Mouse (Mus musculus) liver, embryonic 16.5 days (tissue): Measurements from ENCODE around the gene E130309D02Rik. TPM values are rescaled to one million over a fixed set of nuclear protein-coding genes. Genes with fewer than 3 reads are reported as not detected.

Source experiments
- ATAC-seq: fragments of 200-750 bp; cut with Nextera tagmentation; 2 replicates; pipeline ENCODE4 v1.8.0; 2017; ENCODE audit warnings: low read depth, mild to moderate bottlenecking, moderate number of reproducible peaks, moderate library complexity
- H3K27ac ChIP-seq: fragments of 300-500 bp; sonication (generic); 2 replicates; pipeline ENCODE4 v1.5.1; 2014; ENCODE audit warnings: mild to moderate bottlenecking, low read length
- H3K27me3 ChIP-seq: fragments of 300-500 bp; sonication (generic); 2 replicates; pipeline ENCODE4 v1.6.1; 2014; ENCODE audit warnings: low read depth, low read length, mixed read lengths; ENCODE audit not compliant: control insufficient read depth, insufficient read depth
- H3K36me3 ChIP-seq: fragments of 300-500 bp; sonication (generic); 2 replicates; pipeline ENCODE4 v1.6.1; 2014; ENCODE audit warnings: mild to moderate bottlenecking; ENCODE audit not compliant: control insufficient read depth, insufficient read depth
- H3K4me1 ChIP-seq: fragments of 300-500 bp; sonication (generic); 2 replicates; pipeline ENCODE4 v1.6.1; 2014; ENCODE audit warnings: low read depth, low read length, mixed read lengths; ENCODE audit not compliant: control insufficient read depth
- H3K4me2 ChIP-seq: fragments of 300-500 bp; sonication (generic); 2 replicates; pipeline ENCODE4 v1.6.1; 2014; ENCODE audit warnings: low read depth, low read length, mixed read lengths
- H3K4me3 ChIP-seq: fragments of 300-500 bp; sonication (generic); 2 replicates; pipeline ENCODE4 v1.5.1; 2014; ENCODE audit warnings: low read depth, mild to moderate bottlenecking, low read length
- H3K9ac ChIP-seq: fragments of 300-500 bp; sonication (generic); 2 replicates; pipeline ENCODE4 v1.6.1; 2014; ENCODE audit warnings: low read depth, low read length
- H3K9me3 ChIP-seq: fragments of 300-500 bp; sonication (generic); replicated peaks from 2 replicates; pipeline ENCODE4 v1.6.1; 2016; ENCODE audit warnings: low read length; ENCODE audit not compliant: control insufficient read depth
- WGBS: fragments of 180-500 bp; shearing (Covaris S2); extraction: QIAGEN DNeasy Blood & Tissue Kit; methylation state at CpG from one replicate; pipeline ENCODE4 v1.1.7; 2014; ENCODE audit not compliant: insufficient replicate concordance; 5-methylcytosine and 5-hydroxymethylcytosine counted together
- polyA plus RNA-seq: library from polyadenylated mRNA; unstranded; fragments of >200 nt; fragmentation: Nextera tagmentation; extraction: Ambion mirVana; gene quantifications from 2 replicates; pipeline ENCODE4 v1.2.1, GENCODE M21; 2015

E130309D02Rik gene
- polyA plus RNA-seq, 1 experiment from 2014 or later: 16.6 TPM

DNA sequence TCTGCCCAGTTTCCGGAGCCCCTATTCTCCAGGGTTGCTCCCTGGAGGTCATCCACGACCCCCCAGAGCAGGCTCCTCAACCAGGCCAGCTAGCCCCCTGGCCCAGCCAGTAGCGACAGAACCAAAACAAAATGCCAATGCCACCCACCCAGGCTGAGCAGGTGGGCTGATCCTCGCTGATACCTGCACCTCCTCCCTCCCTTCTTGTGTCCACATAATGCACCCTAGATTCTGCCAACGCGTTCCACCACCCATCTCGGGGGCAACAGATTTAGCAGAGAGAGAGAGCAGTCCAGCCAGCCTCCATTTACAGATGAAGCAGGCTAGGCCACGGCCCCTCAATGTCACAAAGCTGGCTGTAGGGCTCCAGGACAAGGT, 46.2 kb downstream of the E130309D02Rik start:
- H3K4me2 ChIP-seq: peak overlapping the region; percentile 80
- H3K27ac ChIP-seq: no peak overlapping the region
- peaks cover 3% of the 10 kb centered on the region; the same call in 1 of the 2 replicates for H3K27me3 ChIP-seq
- WGBS: 30% methylated on average over 8 of the region's 8 CpGs
- no peak for ATAC-seq
- H3K36me3 ChIP-seq: no peaks in the 10 kb centered on the region
- H3K4me1 ChIP-seq: no peaks in the 10 kb centered on the region; the same call in none of the 2 replicates
- peak overlapping the region; percentile 73 for H3K4me3 ChIP-seq
- H3K9ac ChIP-seq: no peak overlapping the region
- H3K9me3 ChIP-seq: no peaks in the 10 kb centered on the region

DNA sequence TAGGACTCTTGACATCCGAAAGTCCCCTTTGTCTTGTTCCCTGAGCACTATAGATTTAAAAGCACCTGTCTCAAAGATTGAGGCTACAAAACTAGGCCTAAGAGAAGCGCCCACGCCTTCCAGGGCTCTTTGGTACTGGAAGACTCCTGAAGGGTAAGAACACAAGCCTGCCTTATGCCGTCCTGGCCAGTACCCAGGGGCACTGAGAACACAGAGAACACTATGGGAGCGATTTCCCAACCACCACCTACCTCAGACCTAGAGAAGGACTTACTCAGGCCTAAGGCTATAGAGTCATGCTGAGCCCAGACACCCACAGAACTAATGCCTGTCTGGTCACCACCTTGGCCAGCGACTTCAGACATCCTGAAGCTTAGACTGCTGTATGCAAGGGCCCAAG, 48.4 kb downstream of the E130309D02Rik start:
- Histone ChIP-seq H3K4me3 (no peak overlapping the region), H3K27me3 (peaks cover 3% of the 10 kb centered on the region; the same call in 1 of the 2 replicates), H3K9ac (no peak overlapping the region), H3K9me3 (no peaks in the 10 kb centered on the region), H3K36me3 (no peaks in the 10 kb centered on the region), H3K4me2 (no peak overlapping the region), H3K4me1 (no peaks in the 10 kb centered on the region; the same call in none of the 2 replicates), H3K27ac (no peak overlapping the region)
- ATAC-seq: no peak
- 56% methylated on average over 6 of the region's 6 CpGs for WGBS

DNA sequence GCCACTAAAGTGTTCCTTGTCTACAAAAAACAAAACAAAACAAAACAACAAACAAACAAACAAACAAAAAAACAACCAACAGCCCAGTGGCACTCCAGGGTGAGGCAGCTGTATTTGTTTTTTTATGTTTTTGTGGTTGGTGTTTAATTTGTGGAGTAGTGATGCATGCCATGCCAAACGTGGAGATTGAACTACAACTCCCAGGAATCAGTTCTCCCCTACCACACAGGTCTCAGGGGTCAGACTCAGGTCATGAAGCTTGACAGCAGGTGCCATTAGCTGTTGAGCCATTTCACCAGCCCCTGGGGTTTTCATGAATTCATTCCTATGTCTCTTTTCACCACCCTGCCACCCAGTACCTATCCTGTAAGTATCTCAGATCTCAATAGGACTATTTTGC, 49.8 kb downstream of the E130309D02Rik start:
- no peak overlapping the region for H3K4me3 ChIP-seq
- H3K9me3 ChIP-seq: no peaks in the 10 kb centered on the region
- no peak for ATAC-seq
- H3K36me3 ChIP-seq: no peaks in the 10 kb centered on the region
- H3K9ac ChIP-seq: no peak overlapping the region
- H3K27me3 ChIP-seq: peaks cover 3% of the 10 kb centered on the region; the same call in 1 of the 2 replicates
- 27% methylated on average over 1 of the region's 1 CpGs for WGBS
- H3K4me2 ChIP-seq: no peak overlapping the region
- H3K4me1 ChIP-seq: no peaks in the 10 kb centered on the region; the same call in none of the 2 replicates
- H3K27ac ChIP-seq: no peak overlapping the region

DNA sequence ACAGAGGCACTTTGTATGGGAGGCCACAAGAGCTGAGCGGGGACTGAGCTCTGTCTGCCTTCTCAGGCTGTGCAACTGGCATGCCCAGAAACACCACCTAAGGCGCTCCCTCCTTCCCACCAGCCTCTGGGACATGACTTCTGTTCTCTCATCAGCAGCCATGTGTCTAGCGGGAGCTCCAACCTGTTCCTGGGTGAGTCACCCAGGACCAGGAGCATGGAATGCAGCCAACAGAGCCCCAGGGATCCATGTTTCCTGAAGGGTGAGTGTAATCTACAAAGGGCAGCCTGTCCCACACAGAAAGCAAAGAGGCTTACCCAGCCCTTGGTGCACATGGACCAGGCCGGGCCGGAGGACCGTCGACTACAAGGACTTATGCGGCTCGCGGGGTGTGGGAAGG, 50.5 kb downstream of the E130309D02Rik start:
- 80% methylated on average over 10 of the region's 10 CpGs for WGBS
- no peak overlapping the region for H3K4me3 ChIP-seq
- no peaks in the 10 kb centered on the region for H3K9me3 ChIP-seq
- no peak for ATAC-seq
- H3K27ac ChIP-seq: no peak overlapping the region
- peaks cover 3% of the 10 kb centered on the region; the same call in 1 of the 2 replicates for H3K27me3 ChIP-seq
- no peak overlapping the region for H3K4me2 ChIP-seq
- H3K4me1 ChIP-seq: no peaks in the 10 kb centered on the region; the same call in none of the 2 replicates
- no peak overlapping the region for H3K9ac ChIP-seq
- H3K36me3 ChIP-seq: no peaks in the 10 kb centered on the region

DNA sequence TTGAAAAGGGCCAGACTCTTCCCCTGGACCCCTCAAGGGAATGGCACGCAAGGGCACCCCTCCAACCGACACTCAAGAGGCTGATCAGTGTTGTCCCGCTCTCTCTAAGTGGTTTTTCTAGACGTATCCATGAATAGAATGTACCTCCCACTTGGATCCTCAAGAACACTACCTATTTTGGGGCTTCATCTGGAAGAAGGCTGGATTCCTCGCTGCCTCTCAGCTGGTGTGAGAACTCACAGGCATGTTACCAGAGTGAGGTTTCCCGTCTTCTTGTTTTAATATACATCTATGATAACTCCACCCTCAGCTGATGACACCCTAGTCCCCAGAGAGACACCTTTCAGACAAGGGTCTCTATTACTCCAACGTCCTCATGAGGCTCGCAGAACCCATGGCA, 53.5 kb downstream of the E130309D02Rik start:
- Histone ChIP-seq H3K9me3 (no peaks in the 10 kb centered on the region), H3K4me3 (no peak overlapping the region), H3K4me2 (no peak overlapping the region), H3K36me3 (no peaks in the 10 kb centered on the region), H3K4me1 (no peaks in the 10 kb centered on the region), H3K27ac (no peak overlapping the region), H3K9ac (no peak overlapping the region), H3K27me3 (peaks cover 7% of the 10 kb centered on the region)
- 71% methylated on average over 8 of the region's 8 CpGs for WGBS
- no peak for ATAC-seq

DNA sequence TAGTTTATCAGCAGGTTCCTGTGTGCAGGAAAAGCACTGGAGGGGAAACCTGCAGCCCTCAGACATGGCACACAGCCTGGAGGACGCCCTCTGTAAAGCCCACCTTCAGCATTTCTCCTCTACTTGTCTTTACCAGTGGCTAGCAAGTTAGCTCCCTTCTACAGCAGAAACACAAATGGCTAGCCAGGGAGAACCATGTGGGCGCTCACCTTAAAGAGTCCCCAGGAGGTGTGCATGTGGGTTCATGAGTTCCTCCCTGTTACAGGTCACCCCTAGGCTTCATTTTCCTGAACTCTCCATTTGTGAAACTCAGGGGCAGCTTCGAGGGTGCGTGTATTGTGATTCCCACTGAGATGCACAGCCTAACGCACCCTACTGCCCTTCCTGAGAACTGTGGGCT, 59.4 kb downstream of the E130309D02Rik start:
- no peak overlapping the region for H3K4me2 ChIP-seq
- no peaks in the 10 kb centered on the region for H3K36me3 ChIP-seq
- no peak overlapping the region for H3K9ac ChIP-seq
- peaks cover 65% of the 10 kb centered on the region for H3K27me3 ChIP-seq
- 60% methylated on average over 5 of the region's 5 CpGs for WGBS
- no peak for ATAC-seq
- no peak overlapping the region for H3K27ac ChIP-seq
- H3K4me1 ChIP-seq: peaks cover 8% of the 10 kb centered on the region
- H3K9me3 ChIP-seq: no peaks in the 10 kb centered on the region
- H3K4me3 ChIP-seq: no peak overlapping the region

DNA sequence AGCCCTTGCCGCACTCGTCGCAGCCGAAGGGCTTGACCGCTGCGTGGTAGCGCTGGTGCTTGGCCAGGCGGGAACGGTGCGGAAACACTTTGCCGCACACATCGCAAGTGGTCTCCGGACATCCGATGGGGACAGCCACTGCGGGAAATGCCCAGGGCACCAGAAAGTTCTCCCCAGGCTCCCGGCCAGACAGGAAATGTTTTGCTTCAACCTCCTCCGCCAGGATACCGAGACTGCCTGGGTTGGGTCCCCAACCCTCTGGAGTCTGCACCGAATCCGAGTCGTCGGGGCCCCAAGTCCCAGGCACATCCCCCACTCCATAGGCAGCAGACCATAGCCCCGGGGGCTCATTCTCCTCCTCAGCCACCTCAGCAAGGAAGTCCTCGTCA, 60.0 kb downstream of the E130309D02Rik start:
- Histone ChIP-seq H3K9me3 (no peaks in the 10 kb centered on the region), H3K4me1 (peaks cover 8% of the 10 kb centered on the region), H3K4me3 (no peak overlapping the region), H3K27ac (no peak overlapping the region), H3K9ac (no peak overlapping the region), H3K36me3 (no peaks in the 10 kb centered on the region), H3K4me2 (no peak overlapping the region), H3K27me3 (peaks cover 65% of the 10 kb centered on the region)
- 11% methylated on average over 24 of the region's 24 CpGs for WGBS
- ATAC-seq: no peak

DNA sequence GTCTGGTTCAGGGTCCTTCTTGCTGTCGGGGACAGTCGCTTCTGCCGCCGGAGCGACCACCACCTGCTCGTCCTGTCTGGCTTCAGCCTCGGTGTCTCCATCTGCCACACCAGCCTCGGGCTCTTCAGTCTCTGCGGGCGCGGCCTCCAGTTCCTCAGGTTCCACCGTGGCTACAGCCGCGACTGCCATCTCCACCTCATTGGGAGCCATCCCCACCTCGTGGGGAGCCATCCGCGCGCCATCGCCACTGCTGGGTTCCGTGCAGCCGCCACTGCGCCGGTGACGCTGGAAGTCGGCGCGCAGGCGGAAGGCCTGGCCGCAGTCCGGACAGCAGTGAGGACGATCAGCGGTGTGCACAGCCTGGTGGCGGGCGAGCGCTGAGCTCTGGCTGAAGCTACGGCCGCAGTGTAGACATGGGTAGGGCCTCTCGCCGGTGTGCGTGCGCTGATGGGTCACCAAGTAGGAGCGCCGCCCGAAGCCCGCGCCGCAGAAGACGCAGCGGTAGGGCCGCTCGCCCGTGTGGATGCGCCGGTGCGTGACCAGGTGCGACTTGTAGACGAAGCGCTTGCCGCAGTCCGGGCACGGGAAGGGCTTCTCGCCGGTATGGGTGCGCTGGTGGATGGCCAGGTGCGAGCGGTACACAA, 60.6 kb downstream of the E130309D02Rik start:
- peaks cover 8% of the 10 kb centered on the region for H3K4me1 ChIP-seq
- WGBS: 5% methylated on average over 66 of the region's 66 CpGs
- H3K27ac ChIP-seq: no peak overlapping the region
- no peaks in the 10 kb centered on the region for H3K9me3 ChIP-seq
- ATAC-seq: no peak
- no peak overlapping the region for H3K9ac ChIP-seq
- no peak overlapping the region for H3K4me2 ChIP-seq
- H3K27me3 ChIP-seq: peaks cover 65% of the 10 kb centered on the region
- no peak overlapping the region; the same call in 1 of the 2 replicates for H3K4me3 ChIP-seq
- no peaks in the 10 kb centered on the region for H3K36me3 ChIP-seq

DNA sequence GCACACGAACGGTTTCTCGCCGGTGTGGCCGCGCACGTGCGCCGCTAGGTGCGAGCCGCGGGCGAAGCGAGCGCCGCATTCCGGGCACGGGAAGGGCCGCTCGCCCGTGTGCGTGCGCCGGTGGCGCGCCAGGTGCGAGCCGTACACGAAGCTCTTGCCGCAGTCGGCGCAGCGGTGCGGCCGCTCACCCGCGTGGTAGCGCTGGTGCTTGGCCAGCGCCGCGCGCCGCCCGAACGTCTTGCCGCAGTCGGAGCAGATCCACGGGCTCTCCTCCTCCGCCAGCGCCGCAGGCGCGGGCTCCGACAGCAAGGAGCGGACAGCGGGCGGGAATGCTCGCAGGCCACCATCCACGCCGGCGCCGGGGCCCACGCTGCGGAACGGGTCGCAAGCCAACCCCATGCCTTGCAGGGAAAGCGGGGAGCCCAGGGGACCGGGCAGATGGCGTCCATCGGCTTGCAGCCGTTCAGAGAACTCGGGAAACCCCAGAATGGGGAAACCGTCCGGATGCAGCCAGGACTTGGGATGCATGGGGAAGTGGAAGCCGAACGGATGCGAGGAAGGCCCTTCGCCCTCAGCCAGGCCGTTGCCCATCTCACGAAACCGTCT, 61.2 kb downstream of the E130309D02Rik start:
- H3K9me3 ChIP-seq: no peaks in the 10 kb centered on the region

More for the DNA sequence above, 61.2 kb downstream of the E130309D02Rik start:
- peaks cover 65% of the 10 kb centered on the region for H3K27me3 ChIP-seq
- H3K9ac ChIP-seq: no peak overlapping the region
- H3K27ac ChIP-seq: no peak overlapping the region
- H3K4me1 ChIP-seq: peaks cover 8% of the 10 kb centered on the region
- no peaks in the 10 kb centered on the region for H3K36me3 ChIP-seq
- H3K4me2 ChIP-seq: peak overlapping the region; percentile 49
- peak overlapping the region; percentile 34 for H3K4me3 ChIP-seq
- 3% methylated on average over 71 of the region's 81 CpGs for WGBS
- ATAC-seq: no peak
